Mouse (Mus musculus): ENCODE results near the gene Grk2.

DNA sequence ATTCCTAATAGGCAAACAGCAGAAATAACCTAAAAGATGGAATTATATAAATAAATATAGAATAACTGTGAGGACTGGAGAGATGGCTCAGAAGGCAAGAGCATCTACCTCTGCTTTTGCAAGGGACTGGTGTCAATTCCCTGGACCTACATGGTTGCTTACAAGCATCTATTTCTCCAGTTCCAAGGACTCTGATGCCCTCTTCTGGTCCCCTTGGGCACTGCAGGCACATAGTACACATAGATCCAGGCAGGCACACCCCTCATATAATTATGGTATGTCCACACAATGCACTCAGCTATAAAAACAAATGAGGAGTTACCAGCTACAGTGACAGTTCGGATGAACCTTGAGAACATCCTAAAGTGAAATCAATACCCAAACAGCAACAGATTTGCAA, 26.5 kb downstream of the Grk2 start:
- TF ChIP-seq CTCF (IDR thresholded peaks at IDR 0.05; ENCODE audit: low read depth, low read length) = peak; percentile 34
- TF ChIP-seq POLR2A (IDR thresholded peaks at IDR 0.05; ENCODE audit: insufficient read depth, low read length) = no peak

All from ES-Bruce4 (cell line).